Mouse (Mus musculus) lung, adult 2 months (tissue): Measurements from ENCODE around the gene Itfg2.

ENCODE experiments used
- CTCF ChIP-seq: fragments of 200-500 bp; IDR thresholded peaks from 2 replicates; pipeline ENCODE4 v1.5.1; 2011; ENCODE audit warnings: mild to moderate bottlenecking, low read length, control low read depth; ENCODE audit not compliant: insufficient read depth
- POLR2A ChIP-seq: fragments of 200-500 bp; IDR thresholded peaks from 2 replicates; pipeline ENCODE4 v1.6.1; 2011; ENCODE audit warnings: low read depth, mild to moderate bottlenecking, control low read depth, low read length, borderline replicate concordance; ENCODE audit errors: extremely low read depth

DNA sequence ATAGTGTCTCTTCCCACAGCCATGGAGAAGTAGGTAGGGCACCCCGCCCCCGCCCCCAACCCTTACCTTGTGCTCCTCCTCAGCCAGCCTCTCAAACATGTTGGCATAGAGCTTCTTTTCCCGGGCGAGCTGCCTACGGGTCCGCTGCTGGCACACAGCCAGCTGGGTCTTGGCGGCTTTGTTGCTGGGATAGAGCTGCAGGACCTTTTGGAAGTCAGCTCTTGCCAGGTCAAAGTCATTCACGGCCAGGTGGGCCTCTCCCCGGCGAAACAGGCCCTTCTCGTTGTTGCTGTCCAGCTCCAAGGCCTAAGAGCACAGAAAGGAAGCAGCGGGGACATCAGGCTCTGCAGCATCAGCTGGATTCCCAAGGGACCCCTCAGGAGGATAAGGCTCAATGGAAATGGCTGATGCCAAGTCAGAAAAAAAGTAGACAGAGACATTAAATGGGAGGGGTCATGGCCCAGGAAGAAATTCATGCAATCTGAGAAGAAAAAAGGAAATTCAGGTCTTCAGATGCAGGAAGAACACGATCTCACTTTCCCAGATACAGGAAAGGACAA, 7.7 kb upstream of the Itfg2 start:
- no peak for TF ChIP-seq CTCF
- no peak for TF ChIP-seq POLR2A
